Comparison of ENCODE assay signal across 24 mouse cellular contexts in genomic region chr3:53917960-53918359, GRCm38 (mm10).
"Had no signal": no experiment of that assay in that cellular context is flagged by ENCODE, and none has a peak within 500 bp of the region (broad histone marks: within the 10 kb centered on the region; RNA-seq: fewer than 3 reads in every experiment).

No protein-coding gene starts in this region.

- H3K27ac ChIP-seq: heart, adult 2 months; heart, embryonic 13.5 days; heart, embryonic 15.5 days; hindbrain, embryonic 10.5 days; hindbrain, embryonic 12.5 days; hindbrain, embryonic 14.5 days; intestine, embryonic 15.5 days; layer of hippocampus, adult 2 months; left cerebral cortex, adult 2 months; limb, embryonic 10.5 days; limb, embryonic 12.5 days had no signal

- H3K27me3 ChIP-seq: heart, embryonic 13.5 days; heart, embryonic 15.5 days; hindbrain, embryonic 12.5 days; intestine, embryonic 15.5 days; limb, embryonic 12.5 days had no signal

- H3K9ac ChIP-seq: forebrain, postnatal 0 days; heart, embryonic 13.5 days; heart, embryonic 15.5 days; hindbrain, embryonic 12.5 days; hindbrain, embryonic 14.5 days; intestine, embryonic 15.5 days; limb, embryonic 12.5 days had no signal

- H3K36me3 ChIP-seq: heart, embryonic 13.5 days; heart, embryonic 15.5 days; hindbrain, embryonic 10.5 days; hindbrain, embryonic 12.5 days; intestine, embryonic 15.5 days; limb, embryonic 10.5 days; limb, embryonic 12.5 days had no signal

- ATAC-seq: forebrain, postnatal 0 days; hindbrain, embryonic 16.5 days; inflammation-experienced regulatory T-cells, adult 6 months; intestine, embryonic 15.5 days; intestine, postnatal 0 days had no signal

- H3K9me3 ChIP-seq: heart, embryonic 13.5 days; heart, embryonic 15.5 days; hindbrain, embryonic 10.5 days; hindbrain, embryonic 12.5 days; intestine, embryonic 15.5 days; limb, embryonic 10.5 days; limb, embryonic 12.5 days had no signal

- H3K4me3 ChIP-seq: heart, adult 2 months; heart, embryonic 13.5 days; heart, embryonic 15.5 days; hindbrain, embryonic 10.5 days; hindbrain, embryonic 12.5 days; intestine, embryonic 15.5 days; layer of hippocampus, adult 2 months; left cerebral cortex, adult 2 months; limb, embryonic 10.5 days; limb, embryonic 12.5 days had no signal

- DNase-seq: forebrain, postnatal 0 days; gastrocnemius, postnatal 14 days; heart, adult 2 months; heart, postnatal 4 days; kidney, adult 18-20 months; kidney, adult 8-10 months; kidney, postnatal 25 days; kidney, postnatal 4 days; liver had no signal

- H3K4me1 ChIP-seq: heart, embryonic 13.5 days; heart, embryonic 15.5 days; hindbrain, embryonic 10.5 days; hindbrain, embryonic 12.5 days; intestine, embryonic 15.5 days; limb, embryonic 10.5 days; limb, embryonic 12.5 days had no signal

- H3K4me2 ChIP-seq: heart, embryonic 11.5 days; heart, embryonic 13.5 days; heart, embryonic 15.5 days; hindbrain, embryonic 12.5 days; hindbrain, embryonic 14.5 days; intestine, embryonic 15.5 days; limb, embryonic 12.5 days; liver, embryonic 11.5 days had no signal
